Mouse (Mus musculus) heart, adult 2 months (tissue): ENCODE results near the gene Gm3336.

ENCODE experiments used
- EP300 ChIP-seq: fragments of 200-500 bp; IDR thresholded peaks from 2 replicates; pipeline ENCODE4 v1.6.1; 2011; ENCODE audit warnings: low read depth, low read length, control low read depth; ENCODE audit not compliant: insufficient read depth
- POLR2A ChIP-seq: fragments of 200-500 bp; IDR thresholded peaks from 2 replicates; pipeline ENCODE4 v1.6.1; 2011; ENCODE audit warnings: mild to moderate bottlenecking, low read depth, low read length, control low read depth; ENCODE audit not compliant: insufficient read depth

- TF ChIP-seq POLR2A (no peak), EP300 (no peak)
Observed at GRCm38 (mm10) chr8:70764026-70764425, 45.7 kb downstream of the Gm3336 start.
